Mouse (Mus musculus): ENCODE measurements around the gene Tlnrd1. TPM values are rescaled to one million over a fixed set of nuclear protein-coding genes. Genes with fewer than 3 reads are reported as not detected.

The Tlnrd1 gene
- polyA plus RNA-seq, 1 experiment = 117 TPM

DNA sequence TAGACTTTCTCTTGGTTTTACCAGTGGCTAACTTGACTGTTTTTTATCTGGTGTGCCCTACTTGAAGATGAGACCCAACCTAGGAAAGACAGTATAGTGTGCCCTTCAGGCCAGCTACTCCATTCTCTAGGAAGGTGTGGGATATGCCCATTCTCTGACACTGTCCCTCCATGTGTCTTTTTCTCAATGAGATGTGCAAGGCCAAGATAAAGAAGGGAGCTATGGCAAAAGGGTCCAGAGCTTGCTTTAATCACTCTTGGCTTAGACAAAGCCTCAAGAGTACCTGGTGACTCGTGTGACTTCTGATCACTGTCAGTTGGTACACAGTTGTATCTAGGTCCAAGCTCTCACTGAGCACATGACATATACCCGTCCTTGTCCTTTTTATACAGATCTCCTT lies 44.0 kb downstream of the Tlnrd1 start:
- no peak overlapping the region for H3K27ac ChIP-seq (ENCODE audit: insufficient read depth, low read depth, low read length)
- peaks cover 6% of the 10 kb centered on the region; the same call in 1 of the 2 replicates for H3K4me1 ChIP-seq (ENCODE audit: control insufficient read depth, insufficient read depth, insufficient read length, low read length)
- no peaks in the 10 kb centered on the region for H3K27me3 ChIP-seq (ENCODE audit: control insufficient read depth, insufficient read depth, low read length)
- TF ChIP-seq POLR2A (IDR thresholded peaks at IDR 0.05; ENCODE audit: low read depth, low read length) = no peak
- TF ChIP-seq CTCF (IDR thresholded peaks at IDR 0.05; ENCODE audit: extremely low read depth, insufficient read length, insufficient replicate concordance, low read depth, low read length) = no peak
- no peaks in the 10 kb centered on the region for H3K36me3 ChIP-seq (ENCODE audit: control insufficient read depth, insufficient read depth, low read length)
- 86% methylated on average over 2 of the region's 2 CpGs for whole genome bisulfite sequencing
- no peak overlapping the region for H3K4me3 ChIP-seq (ENCODE audit: low read depth, low read length)

- TF ChIP-seq POLR2A (IDR thresholded peaks at IDR 0.05; ENCODE audit: low read depth, low read length) = no peak
- no peak for TF ChIP-seq CTCF (IDR thresholded peaks at IDR 0.05; ENCODE audit: extremely low read depth, insufficient read length, insufficient replicate concordance, low read depth, low read length)
- H3K4me1 ChIP-seq (ENCODE audit: control insufficient read depth, insufficient read depth, insufficient read length, low read length) = peaks cover 6% of the 10 kb centered on the region; the same call in 1 of the 2 replicates
- 73% methylated on average over 5 of the region's 5 CpGs for WGBS
Measured at GRCm38 (mm10) chr7:83838525-83839224, 45.4 kb downstream of the Tlnrd1 start.

More at GRCm38 (mm10) chr7:83838525-83839224, 45.4 kb downstream of the Tlnrd1 start:
- no peak overlapping the region for H3K27ac ChIP-seq (ENCODE audit: insufficient read depth, low read depth, low read length)
- no peaks in the 10 kb centered on the region for H3K36me3 ChIP-seq (ENCODE audit: control insufficient read depth, insufficient read depth, low read length)
- H3K27me3 ChIP-seq (ENCODE audit: control insufficient read depth, insufficient read depth, low read length) = no peaks in the 10 kb centered on the region
- H3K4me3 ChIP-seq (ENCODE audit: low read depth, low read length) = no peak overlapping the region

Other genes with a start within 250 kb of the Tlnrd1 start
- 3.3 and 6.3 TPM in 2 replicates for gene Il16, start 138.6 kb downstream of the Tlnrd1 start, polyA plus RNA-seq (2012; rRNA removed)
- gene Cfap161, start 89.4 kb downstream of the Tlnrd1 start, polyA plus RNA-seq (2012; rRNA removed) = not detected in 2 replicates
- 2.2 and 2.4 TPM in 2 replicates for gene Mesd, start 161 bp upstream of the Tlnrd1 start, polyA plus RNA-seq (2012; rRNA removed)
- gene Cemip, start 202.2 kb upstream of the Tlnrd1 start, polyA plus RNA-seq (2012; rRNA removed) = 0.19 and 0.27 TPM in 2 replicates